Mouse (Mus musculus) retina, postnatal 1 day (tissue): Measurements from ENCODE around the gene Zcchc2.

Experiments used
- DNase-seq: peaks from one replicate; pipeline ENCODE4 v3.0.0-alpha.2; 2012

Gene Zcchc2

GRCm38 (mm10) chr1:105990138-105990821 is at the start of gene Zcchc2:
Gene Zcchc2, plus strand, starts transcription at chr1:105990406.
- peak; percentile 99 for DNase-seq

GRCm38 (mm10) chr1:105944927-105945580 is 45.2 kb upstream of the Zcchc2 start:
- no peak for DNase-seq

- DNase-seq, result peak; percentile 18
Observed at GRCm38 (mm10) chr1:105946581-105947540, 43.3 kb upstream of the Zcchc2 start.

GRCm38 (mm10) chr1:105948352-105948751 is 41.9 kb upstream of the Zcchc2 start:
- DNase-seq, result no peak

GRCm38 (mm10) chr1:105953588-105953987 is 36.6 kb upstream of the Zcchc2 start:
- no peak for DNase-seq

- no peak for DNase-seq
Observed at GRCm38 (mm10) chr1:105954047-105954446, 36.2 kb upstream of the Zcchc2 start.

- DNase-seq, result no peak
Observed at GRCm38 (mm10) chr1:105956057-105956456, 34.1 kb upstream of the Zcchc2 start.

- no peak for DNase-seq
Observed at GRCm38 (mm10) chr1:105961472-105961871, 28.7 kb upstream of the Zcchc2 start.

- no peak for DNase-seq
Observed at GRCm38 (mm10) chr1:105962084-105962818, 28.0 kb upstream of the Zcchc2 start.

GRCm38 (mm10) chr1:105962852-105963251 is 27.4 kb upstream of the Zcchc2 start:
- no peak for DNase-seq

GRCm38 (mm10) chr1:105964514-105964913 is 25.7 kb upstream of the Zcchc2 start:
- DNase-seq, result no peak

GRCm38 (mm10) chr1:105965189-105965588 is 25.0 kb upstream of the Zcchc2 start:
- DNase-seq, result no peak

- no peak for DNase-seq
Observed at GRCm38 (mm10) chr1:105971490-105972170, 18.6 kb upstream of the Zcchc2 start.

GRCm38 (mm10) chr1:105974023-105974422 is 16.2 kb upstream of the Zcchc2 start:
- no peak for DNase-seq

- no peak for DNase-seq
Observed at GRCm38 (mm10) chr1:105977446-105978094, 12.6 kb upstream of the Zcchc2 start.

- DNase-seq, result no peak
Observed at GRCm38 (mm10) chr1:105980849-105981610, 9.2 kb upstream of the Zcchc2 start.

GRCm38 (mm10) chr1:105982496-105983364 is 7.5 kb upstream of the Zcchc2 start:
- no peak for DNase-seq

GRCm38 (mm10) chr1:105984172-105984571 is 6.0 kb upstream of the Zcchc2 start:
- no peak for DNase-seq

- no peak for DNase-seq
Observed at GRCm38 (mm10) chr1:105988171-105988570, 2.0 kb upstream of the Zcchc2 start.
